Mouse (Mus musculus) embryonic facial prominence, embryonic 14.5 days (tissue): ENCODE results near the gene Dgcr2. TPM values are rescaled to one million over a fixed set of nuclear protein-coding genes. Genes with fewer than 3 reads are reported as not detected.

Experiments used
- ATAC-seq: fragments of 200-750 bp; cut with Nextera tagmentation; 2 replicates; pipeline ENCODE4 v1.8.0; 2017; ENCODE audit warnings: low read depth, moderate number of reproducible peaks, moderate TSS enrichment
- DNase-seq: peaks from one replicate; pipeline ENCODE4 v3.0.0-alpha.2; 2015; ENCODE audit warnings: low spot score
- H3K27ac ChIP-seq: fragments of 300-500 bp; sonication (generic); replicated peaks from 2 replicates; pipeline ENCODE4 v1.5.1; 2014; ENCODE audit warnings: low read depth, mild to moderate bottlenecking, low read length, moderate library complexity
- H3K27me3 ChIP-seq: fragments of 300-500 bp; sonication (generic); replicated peaks from 2 replicates; pipeline ENCODE4 v1.6.1; 2014; ENCODE audit warnings: low read length; ENCODE audit not compliant: control insufficient read depth, insufficient read depth
- H3K36me3 ChIP-seq: fragments of 300-500 bp; sonication (generic); 2 replicates; pipeline ENCODE4 v1.6.1; 2014; ENCODE audit warnings: low read length, mixed read lengths; ENCODE audit not compliant: control insufficient read depth, insufficient read depth
- H3K4me1 ChIP-seq: fragments of 300-500 bp; sonication (generic); 2 replicates; pipeline ENCODE4 v1.6.1; 2014; ENCODE audit warnings: antibody characterized with exemption, low read length; ENCODE audit not compliant: control insufficient read depth, insufficient read depth
- H3K4me2 ChIP-seq: fragments of 300-500 bp; sonication (generic); 2 replicates; pipeline ENCODE4 v1.6.1; 2014; ENCODE audit warnings: low read depth, mild to moderate bottlenecking, low read length, moderate library complexity, mixed read lengths
- H3K4me3 ChIP-seq: fragments of 300-500 bp; sonication (generic); 2 replicates; pipeline ENCODE4 v1.5.1; 2014; ENCODE audit warnings: low read depth, mild to moderate bottlenecking, low read length
- H3K9ac ChIP-seq: fragments of 300-500 bp; sonication (generic); 2 replicates; pipeline ENCODE4 v1.6.1; 2014; ENCODE audit warnings: low read depth, mild to moderate bottlenecking, low read length, moderate library complexity, mixed read lengths
- H3K9me3 ChIP-seq: fragments of 300-500 bp; sonication (generic); 2 replicates; pipeline ENCODE4 v1.6.1; 2016; ENCODE audit warnings: low read length; ENCODE audit not compliant: control insufficient read depth
- WGBS: fragments of 180-500 bp; shearing (Covaris S2); extraction: QIAGEN DNeasy Blood & Tissue Kit; methylation state at CpG from one replicate; pipeline ENCODE4 v1.1.7; 2014; 5-methylcytosine and 5-hydroxymethylcytosine counted together
- polyA plus RNA-seq: library from polyadenylated mRNA; unstranded; fragments of >200 nt; fragmentation: Nextera tagmentation; extraction: Ambion mirVana; gene quantifications from 2 replicates; pipeline ENCODE4 v1.2.1, GENCODE M21; 2014

Dgcr2 gene
- polyA plus RNA-seq, 1 experiment from 2014 or later, result 81.9 TPM

GRCm38 (mm10) chr16:17921325-17922162 is 23.2 kb upstream of the Dgcr2 start:
- H3K27ac ChIP-seq, result peak overlapping the region; percentile 86
- peak overlapping the region; percentile 92 for H3K4me2 ChIP-seq
- H3K36me3 ChIP-seq, result 0 out of 2 replicates have a peak, but pooled peaks cover 12% of the 10 kb centered on the region
- H3K4me3 ChIP-seq, result peak overlapping the region; percentile 63
- no peaks in the 10 kb centered on the region; the same call in 1 of the 2 replicates for H3K9me3 ChIP-seq
- peak; percentile 96 for ATAC-seq
- peaks cover 7% of the 10 kb centered on the region; the same call in 1 of the 2 replicates for H3K4me1 ChIP-seq
- peak overlapping the region; percentile 83 for H3K9ac ChIP-seq
- WGBS, result 2% methylated on average over 45 of the region's 47 CpGs
- peaks cover 36% of the 10 kb centered on the region for H3K27me3 ChIP-seq
- DNase-seq, result peak; percentile 99

GRCm38 (mm10) chr16:17920586-17920985 is 22.2 kb upstream of the Dgcr2 start:
- H3K4me2 ChIP-seq, result 0 out of 2 replicates have a peak overlapping the region, but pooled peaks have one; percentile 92
- H3K27ac ChIP-seq, result no peak overlapping the region
- H3K9me3 ChIP-seq, result no peaks in the 10 kb centered on the region; the same call in 1 of the 2 replicates
- no peak for ATAC-seq
- peaks cover 6% of the 10 kb centered on the region; the same call in 1 of the 2 replicates for H3K4me1 ChIP-seq
- H3K36me3 ChIP-seq, result 0 out of 2 replicates have a peak, but pooled peaks cover 6% of the 10 kb centered on the region
- H3K27me3 ChIP-seq, result peaks cover 46% of the 10 kb centered on the region
- WGBS, result 7% methylated on average over 20 of the region's 20 CpGs
- H3K9ac ChIP-seq, result peak overlapping the region; percentile 83
- no peak for DNase-seq
- H3K4me3 ChIP-seq, result peak overlapping the region; percentile 63; the same call in 1 of the 2 replicates

GRCm38 (mm10) chr16:17914307-17915249 is 16.2 kb upstream of the Dgcr2 start, which contains the start of gene Gsc2:
Gene Gsc2 (minus strand): TSS chr16:17915059.
- Histone ChIP-seq H3K27me3 (peaks cover 71% of the 10 kb centered on the region), H3K9me3 (no peaks in the 10 kb centered on the region; the same call in 1 of the 2 replicates), H3K4me3 (peak within 1 kb of the TSS; percentile 41), H3K9ac (peak within 1 kb of the TSS; percentile 48), H3K27ac (no peak within 1 kb of the TSS), H3K4me2 (peak within 1 kb of the TSS; percentile 81), H3K4me1 (0 out of 2 replicates have a peak, but pooled peaks cover 10% of the 10 kb centered on the region), H3K36me3 (no peaks in the 10 kb centered on the region)
- WGBS, result under 1% methylated on average over 30 of the region's 106 CpGs
- peak; percentile 12 for DNase-seq
- ATAC-seq, result peak; percentile 32; the same call in 1 of the 2 replicates

- peak within 1 kb of the TSS; percentile 80 for H3K9ac ChIP-seq
- peak within 1 kb of the TSS; percentile 77 for H3K4me3 ChIP-seq
- 0 out of 2 replicates have a peak, but pooled peaks cover 10% of the 10 kb centered on the region for H3K4me1 ChIP-seq
- DNase-seq (peak; percentile 99), ATAC-seq (peak; percentile 96)
- H3K27me3 ChIP-seq, result peaks cover 46% of the 10 kb centered on the region
- H3K4me2 ChIP-seq, result peak within 1 kb of the TSS; percentile 94
- under 1% methylated on average over 25 of the region's 35 CpGs for WGBS
- H3K36me3 ChIP-seq, result peaks cover 33% of the 10 kb centered on the region
- no peaks in the 10 kb centered on the region for H3K9me3 ChIP-seq
- no peak within 1 kb of the TSS; the same call in 1 of the 2 replicates for H3K27ac ChIP-seq
Observed at GRCm38 (mm10) chr16:17911052-17911595, 12.8 kb upstream of the Dgcr2 start, which contains the start of gene Ess2. Gene Ess2 (minus strand): TSS chr16:17911348.

GRCm38 (mm10) chr16:17896091-17896490 is 2.3 kb downstream of the Dgcr2 start:
- H3K27ac ChIP-seq, result no peak overlapping the region
- ATAC-seq (no peak), DNase-seq (no peak)
- peaks cover 28% of the 10 kb centered on the region for H3K36me3 ChIP-seq
- no peak overlapping the region for H3K9ac ChIP-seq
- H3K4me3 ChIP-seq, result no peak overlapping the region
- H3K27me3 ChIP-seq, result no peaks in the 10 kb centered on the region
- no peak overlapping the region for H3K4me2 ChIP-seq
- H3K4me1 ChIP-seq, result peaks cover 9% of the 10 kb centered on the region
- no peaks in the 10 kb centered on the region for H3K9me3 ChIP-seq

GRCm38 (mm10) chr16:17893923-17894322 is 4.4 kb downstream of the Dgcr2 start, which contains the start of gene Tssk1:
Gene Tssk1 (plus strand): TSS chr16:17894223.
- ATAC-seq (no peak), DNase-seq (no peak)
- Histone ChIP-seq H3K4me1 (peaks cover 20% of the 10 kb centered on the region), H3K4me2 (no peak within 1 kb of the TSS), H3K9me3 (no peaks in the 10 kb centered on the region), H3K27ac (no peak within 1 kb of the TSS), H3K36me3 (peaks cover 7% of the 10 kb centered on the region; the same call in 1 of the 2 replicates), H3K9ac (no peak within 1 kb of the TSS), H3K27me3 (no peaks in the 10 kb centered on the region), H3K4me3 (no peak within 1 kb of the TSS)
- 70% methylated on average over 2 of the region's 2 CpGs for WGBS

GRCm38 (mm10) chr16:17892606-17893005 is 5.8 kb downstream of the Dgcr2 start:
- Histone ChIP-seq H3K9ac (no peak overlapping the region), H3K27ac (no peak overlapping the region), H3K4me3 (no peak overlapping the region), H3K27me3 (no peaks in the 10 kb centered on the region), H3K4me2 (no peak overlapping the region), H3K36me3 (no peaks in the 10 kb centered on the region), H3K4me1 (peaks cover 20% of the 10 kb centered on the region), H3K9me3 (no peaks in the 10 kb centered on the region)
- no peak for DNase-seq
- ATAC-seq, result no peak
- 67% methylated on average over 3 of the region's 3 CpGs for WGBS

- Histone ChIP-seq H3K4me3 (peak within 1 kb of the TSS; percentile 76), H3K9me3 (no peaks in the 10 kb centered on the region), H3K9ac (peak within 1 kb of the TSS; percentile 98), H3K4me1 (peaks cover 20% of the 10 kb centered on the region), H3K4me2 (peak within 1 kb of the TSS; percentile 65), H3K27ac (peak within 1 kb of the TSS; percentile 95), H3K27me3 (no peaks in the 10 kb centered on the region), H3K36me3 (no peaks in the 10 kb centered on the region)
- DNase-seq (peak; percentile 99), ATAC-seq (peak; percentile 97)
- under 1% methylated on average over 11 of the region's 38 CpGs for WGBS
Observed at GRCm38 (mm10) chr16:17891567-17891959, 6.8 kb downstream of the Dgcr2 start, which contains the start of gene Gm20518. Gene Gm20518 (minus strand): TSS chr16:17891671.
